Mouse (Mus musculus): ENCODE results near the gene Nhlh1.

DNA sequence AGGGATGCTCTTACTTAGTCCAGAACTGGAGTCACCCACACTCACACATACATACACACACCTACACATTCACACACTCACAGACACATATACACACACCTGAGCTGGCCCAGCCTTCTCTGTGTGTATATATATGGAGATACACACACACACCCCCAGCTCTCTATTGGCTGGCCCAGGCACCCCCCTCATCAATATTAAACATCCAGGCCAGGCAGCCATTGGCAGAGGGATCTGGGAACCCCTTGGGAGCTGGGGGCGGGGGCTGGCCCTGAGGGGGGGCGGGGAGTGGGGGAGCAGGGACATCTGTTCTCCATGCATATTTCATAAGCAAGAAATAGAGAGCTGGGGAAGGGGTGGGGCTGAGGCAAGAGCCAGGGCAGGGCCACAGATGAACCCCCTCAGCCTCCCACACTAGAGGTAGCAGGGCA, at the start of gene Nhlh1:
- TF ChIP-seq GATA1 (IDR thresholded peaks at IDR 0.05; ENCODE audit: borderline replicate concordance, low read length): no peak
- no peak for TF ChIP-seq FLI1 (IDR thresholded peaks at IDR 0.05; ENCODE audit: low read length)

Data from megakaryocyte, embryonic 14.5 days (primary cell).